Mouse (Mus musculus): ENCODE data around the gene Gm11060.

Gm11060 gene

GRCm38 (mm10) chr2:105091718-105092117 lies at the start of gene Gm11060:
Gene Gm11060, plus strand, starts transcription at chr2:105092018.
- DNase-seq (ENCODE audit: low read depth, low spot score), result no peak

GRCm38 (mm10) chr2:105043152-105043551 lies 48.7 kb upstream of the Gm11060 start:
- DNase-seq (ENCODE audit: low read depth, low spot score), result no peak

GRCm38 (mm10) chr2:105048301-105048700 lies 43.5 kb upstream of the Gm11060 start:
- no peak for DNase-seq (ENCODE audit: low read depth, low spot score)

- DNase-seq (ENCODE audit: low read depth, low spot score), result no peak
Measured at GRCm38 (mm10) chr2:105055529-105055928, 36.3 kb upstream of the Gm11060 start.

- no peak for DNase-seq (ENCODE audit: low read depth, low spot score)
Measured at GRCm38 (mm10) chr2:105058577-105059116, 33.2 kb upstream of the Gm11060 start.

- no peak for DNase-seq (ENCODE audit: low read depth, low spot score)
Measured at GRCm38 (mm10) chr2:105062741-105063372, 29.0 kb upstream of the Gm11060 start.

GRCm38 (mm10) chr2:105072496-105072895 lies 19.3 kb upstream of the Gm11060 start:
- DNase-seq (ENCODE audit: low read depth, low spot score), result no peak

GRCm38 (mm10) chr2:105074196-105074595 lies 17.6 kb upstream of the Gm11060 start:
- no peak for DNase-seq (ENCODE audit: low read depth, low spot score)

- no peak for DNase-seq (ENCODE audit: low read depth, low spot score)
Measured at GRCm38 (mm10) chr2:105075809-105076208, 16.0 kb upstream of the Gm11060 start.

GRCm38 (mm10) chr2:105077151-105077550 lies 14.7 kb upstream of the Gm11060 start:
- no peak for DNase-seq (ENCODE audit: low read depth, low spot score)

- DNase-seq (ENCODE audit: low read depth, low spot score), result no peak
Measured at GRCm38 (mm10) chr2:105082256-105082790, 9.5 kb upstream of the Gm11060 start.

- no peak for DNase-seq (ENCODE audit: low read depth, low spot score)
Measured at GRCm38 (mm10) chr2:105084035-105084434, 7.8 kb upstream of the Gm11060 start.

- DNase-seq (ENCODE audit: low read depth, low spot score), result no peak
Measured at GRCm38 (mm10) chr2:105086081-105086480, 5.7 kb upstream of the Gm11060 start.

- no peak for DNase-seq (ENCODE audit: low read depth, low spot score)
Measured at GRCm38 (mm10) chr2:105088005-105088404, 3.8 kb upstream of the Gm11060 start.

- no peak for DNase-seq (ENCODE audit: low read depth, low spot score)
Measured at GRCm38 (mm10) chr2:105089083-105089482, 2.7 kb upstream of the Gm11060 start.

GRCm38 (mm10) chr2:105089581-105090508 lies 2.0 kb upstream of the Gm11060 start:
- no peak for DNase-seq (ENCODE audit: low read depth, low spot score)

- DNase-seq (ENCODE audit: low read depth, low spot score), result no peak
Measured at GRCm38 (mm10) chr2:105090991-105091390, 827 bp upstream of the Gm11060 start.

- no peak for DNase-seq (ENCODE audit: low read depth, low spot score)
Measured at GRCm38 (mm10) chr2:105097294-105097953, 5.6 kb downstream of the Gm11060 start.

- no peak for DNase-seq (ENCODE audit: low read depth, low spot score)
Measured at GRCm38 (mm10) chr2:105099410-105099809, 7.6 kb downstream of the Gm11060 start.

GRCm38 (mm10) chr2:105100541-105100940 lies 8.7 kb downstream of the Gm11060 start:
- DNase-seq (ENCODE audit: low read depth, low spot score), result no peak

GRCm38 (mm10) chr2:105108703-105109158 lies 16.9 kb downstream of the Gm11060 start:
- no peak for DNase-seq (ENCODE audit: low read depth, low spot score)

GRCm38 (mm10) chr2:105114074-105114473 lies 22.3 kb downstream of the Gm11060 start:
- no peak for DNase-seq (ENCODE audit: low read depth, low spot score)
